Mouse (Mus musculus) liver, adult 2 months (tissue): ENCODE measurements around the gene Focad.

Source experiments
- CTCF ChIP-seq: fragments of 200-500 bp; IDR thresholded peaks from 2 replicates; pipeline ENCODE4 v1.5.1; 2011; ENCODE audit warnings: low read depth, low read length, control low read depth
- POLR2A ChIP-seq: fragments of 200-500 bp; IDR thresholded peaks from 2 replicates; pipeline ENCODE4 v1.6.1; 2011; ENCODE audit warnings: low read length, control low read depth; ENCODE audit not compliant: insufficient read depth; ENCODE audit errors: extremely low read depth

DNA sequence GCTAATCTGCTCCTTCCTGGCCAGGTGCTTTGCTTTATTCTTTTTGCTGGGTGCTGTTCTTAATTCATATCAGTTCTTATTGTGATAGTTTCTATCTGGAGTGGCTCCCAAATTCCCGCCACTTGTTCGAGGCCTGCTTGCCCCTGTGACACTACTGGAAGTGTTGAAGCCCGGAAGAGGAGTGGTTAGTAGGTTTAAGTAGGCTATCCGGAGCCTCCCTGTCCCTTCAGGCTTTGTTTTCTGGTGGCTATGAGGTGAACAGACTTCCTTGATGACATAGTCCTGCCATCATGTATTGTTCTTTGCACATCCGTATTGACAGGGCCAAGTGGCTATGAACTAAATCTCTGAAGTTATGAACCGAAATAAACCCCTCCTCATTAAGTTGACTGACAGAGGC lies 123.9 kb downstream of the Focad start:
- no peak for TF ChIP-seq POLR2A
- no peak for TF ChIP-seq CTCF
